Mouse (Mus musculus) embryonic fibroblast, embryonic 13.5 days (primary cell): ENCODE results near the gene Nckap5. TPM values are rescaled to one million over a fixed set of nuclear protein-coding genes. Genes with fewer than 3 reads are reported as not detected.

Source experiments
- H3K27ac ChIP-seq: 2 replicates; pipeline ENCODE4 v1.5.1; 2012; ENCODE audit warnings: low read length, control low read depth, inconsistent platforms; ENCODE audit not compliant: insufficient read depth
- H3K4me1 ChIP-seq: 2 replicates; pipeline ENCODE4 v1.6.1; 2011; ENCODE audit warnings: low read length; ENCODE audit not compliant: control insufficient read depth, insufficient read depth
- H3K4me3 ChIP-seq: 2 replicates; pipeline ENCODE4 v1.5.1; 2011; ENCODE audit warnings: mild to moderate bottlenecking, control low read depth, low read length; ENCODE audit not compliant: insufficient read depth
- CTCF ChIP-seq: IDR thresholded peaks from 2 replicates; pipeline ENCODE4 v1.5.1; 2011; ENCODE audit warnings: mild to moderate bottlenecking, control low read depth, low read length, moderate library complexity, borderline replicate concordance; ENCODE audit not compliant: insufficient read depth
- POLR2A ChIP-seq: IDR thresholded peaks from 2 replicates; pipeline ENCODE4 v1.6.1; 2011; ENCODE audit warnings: low read depth, mild to moderate bottlenecking, control low read depth, low read length, moderate library complexity
- polyA plus RNA-seq: library from polyadenylated mRNA; stranded (reverse); fragments of >200 nt; gene quantifications from 2 replicates; pipeline ENCODE4 v1.2.4, GENCODE M21; 2011; ENCODE audit warnings: low read depth; ENCODE audit not compliant: missing spikeins, insufficient read length

Nckap5 gene
- polyA plus RNA-seq, 1 experiment: 1.7 TPM

DNA sequence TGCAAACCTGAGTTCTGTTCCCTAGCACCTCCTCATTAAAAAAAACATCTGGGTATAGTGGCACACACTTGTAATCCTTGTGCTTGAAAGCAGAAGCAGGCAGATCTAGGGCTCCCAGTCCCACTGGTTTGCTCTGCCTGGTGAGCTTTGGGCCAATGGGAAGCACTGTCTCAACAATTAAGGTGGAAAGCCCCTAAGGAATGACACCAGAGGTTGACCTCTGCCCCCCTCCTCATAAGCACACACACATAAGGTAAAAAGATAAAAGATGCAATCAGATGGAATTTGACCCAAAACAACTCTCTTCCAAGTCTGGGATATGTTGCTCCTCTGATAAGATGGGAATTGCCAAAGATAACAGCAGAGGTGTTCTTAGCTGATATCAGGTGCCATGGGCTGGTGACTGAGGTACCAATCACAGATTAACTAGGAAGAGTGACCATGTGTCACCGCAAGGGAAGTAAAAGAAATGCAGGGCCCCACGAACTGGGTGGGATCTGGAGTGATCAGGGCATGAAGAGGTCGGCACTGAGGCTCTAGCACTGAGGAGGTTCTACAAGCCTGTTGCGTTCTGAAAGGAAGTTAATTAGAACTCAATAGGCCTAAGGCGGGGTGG is 110.8 kb downstream of the Nckap5 start:
- TF ChIP-seq POLR2A (no peak), CTCF (no peak)
- Histone ChIP-seq H3K4me1 (no peaks in the 10 kb centered on the region), H3K4me3 (no peak overlapping the region), H3K27ac (no peak overlapping the region)

- no peak overlapping the region for H3K27ac ChIP-seq
- no peak overlapping the region for H3K4me3 ChIP-seq
- TF ChIP-seq POLR2A (no peak), CTCF (no peak)
- H3K4me1 ChIP-seq: no peaks in the 10 kb centered on the region
Observed at GRCm38 (mm10) chr1:126706611-126707010, 124.0 kb downstream of the Nckap5 start.

DNA sequence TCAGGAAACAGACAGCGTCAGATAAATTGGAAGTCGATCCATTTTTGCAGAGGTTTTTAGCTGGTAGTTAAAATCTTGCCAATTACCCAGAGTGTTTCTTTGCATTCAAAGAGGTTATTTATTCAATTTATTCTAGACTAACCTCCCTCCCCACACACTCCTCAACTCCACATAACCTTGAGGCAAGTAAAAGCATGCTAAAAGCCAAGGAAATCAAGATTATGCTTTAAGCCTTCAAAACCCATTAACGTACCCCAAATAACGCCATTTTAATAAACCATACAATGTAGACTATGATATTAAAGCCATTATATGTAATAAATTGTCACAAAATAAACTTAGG is 129.7 kb downstream of the Nckap5 start:
- H3K4me3 ChIP-seq: no peak overlapping the region
- TF ChIP-seq POLR2A: no peak
- no peak for TF ChIP-seq CTCF
- no peak overlapping the region for H3K27ac ChIP-seq
- no peaks in the 10 kb centered on the region for H3K4me1 ChIP-seq

- no peak overlapping the region for H3K4me3 ChIP-seq
- TF ChIP-seq POLR2A (no peak), CTCF (no peak)
- H3K4me1 ChIP-seq: no peaks in the 10 kb centered on the region
- H3K27ac ChIP-seq: no peak overlapping the region
Observed at GRCm38 (mm10) chr1:126700063-126700977, 130.3 kb downstream of the Nckap5 start.

DNA sequence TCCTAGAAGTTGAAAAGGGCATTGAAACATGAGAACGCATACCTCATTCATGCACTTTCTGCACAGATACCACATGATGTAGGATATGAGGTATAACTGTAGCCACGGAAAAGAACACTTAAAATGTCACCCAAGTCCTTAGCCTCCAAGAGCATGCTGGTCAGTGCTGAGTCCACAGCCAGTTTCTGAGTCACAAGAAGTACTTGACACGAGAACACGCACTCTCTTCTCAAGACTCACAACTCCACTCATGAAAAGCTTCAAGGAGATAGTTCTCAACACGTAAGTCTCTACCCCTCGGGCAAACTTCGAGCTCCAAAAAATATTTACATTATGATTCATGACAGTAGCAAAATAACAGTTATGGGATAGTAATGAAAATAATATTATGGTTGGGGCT is 137.0 kb downstream of the Nckap5 start:
- TF ChIP-seq CTCF: no peak
- no peak for TF ChIP-seq POLR2A
- Histone ChIP-seq H3K4me1 (no peaks in the 10 kb centered on the region), H3K27ac (no peak overlapping the region), H3K4me3 (no peak overlapping the region)

GRCm38 (mm10) chr1:126688593-126688992 is 142.0 kb downstream of the Nckap5 start:
- Histone ChIP-seq H3K4me3 (no peak overlapping the region), H3K4me1 (peaks cover under 1% of the 10 kb centered on the region; the same call in 1 of the 2 replicates), H3K27ac (no peak overlapping the region)
- TF ChIP-seq CTCF (no peak), POLR2A (no peak)

GRCm38 (mm10) chr1:126686678-126687077 is 143.9 kb downstream of the Nckap5 start:
- Histone ChIP-seq H3K4me3 (no peak overlapping the region), H3K4me1 (peaks cover 2% of the 10 kb centered on the region; the same call in 1 of the 2 replicates), H3K27ac (no peak overlapping the region)
- TF ChIP-seq CTCF (no peak), POLR2A (no peak)

DNA sequence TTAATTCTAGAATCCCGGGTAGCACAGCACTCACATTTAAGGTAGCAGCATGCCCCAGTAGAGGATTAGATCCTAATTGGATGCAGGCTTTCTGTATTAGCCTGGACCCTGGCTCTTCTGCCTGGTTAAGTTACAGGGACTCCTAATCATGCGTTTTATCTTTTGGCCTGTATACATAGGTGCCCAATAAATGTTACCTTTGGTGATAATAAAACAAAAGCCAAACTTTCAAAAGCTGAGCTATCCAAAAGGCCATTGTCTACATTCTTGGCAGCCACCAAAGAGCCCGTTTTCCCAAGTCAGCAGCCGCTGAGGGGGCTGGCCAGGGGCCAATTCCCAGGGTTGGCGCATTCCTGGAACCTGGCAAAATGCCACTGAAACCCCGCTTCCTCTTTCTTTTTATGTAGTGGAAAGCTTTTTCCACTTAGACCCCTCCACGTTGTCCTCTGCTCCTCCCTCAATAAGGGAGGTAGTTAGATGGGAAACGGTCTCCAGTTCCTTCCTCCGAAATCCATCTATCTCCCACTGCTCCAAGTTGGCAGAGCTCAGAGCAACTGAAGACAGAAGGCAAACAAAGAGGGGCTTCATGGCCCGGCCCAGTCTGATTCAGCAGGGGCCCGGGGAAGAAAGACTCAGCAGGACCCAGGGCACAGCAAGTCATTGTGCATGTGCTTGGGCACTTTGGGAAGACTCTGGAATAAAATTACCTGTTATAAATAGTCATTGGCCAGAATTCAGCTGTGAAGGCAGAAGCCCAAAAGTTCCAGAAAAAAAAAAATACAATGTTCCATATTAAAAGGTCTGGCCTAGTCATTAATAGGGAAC is 146.8 kb downstream of the Nckap5 start:
- peaks cover 2% of the 10 kb centered on the region; the same call in 1 of the 2 replicates for H3K4me1 ChIP-seq
- H3K27ac ChIP-seq: peak overlapping the region; percentile 31; the same call in 1 of the 2 replicates
- TF ChIP-seq POLR2A: no peak
- TF ChIP-seq CTCF: no peak

GRCm38 (mm10) chr1:126681773-126682172 is 148.8 kb downstream of the Nckap5 start:
- no peak overlapping the region for H3K4me3 ChIP-seq
- H3K4me1 ChIP-seq: peaks cover 2% of the 10 kb centered on the region; the same call in 1 of the 2 replicates
- no peak overlapping the region for H3K27ac ChIP-seq
- TF ChIP-seq POLR2A: no peak
- TF ChIP-seq CTCF: no peak

More for the DNA sequence above, 146.8 kb downstream of the Nckap5 start:
- H3K4me3 ChIP-seq: no peak overlapping the region

DNA sequence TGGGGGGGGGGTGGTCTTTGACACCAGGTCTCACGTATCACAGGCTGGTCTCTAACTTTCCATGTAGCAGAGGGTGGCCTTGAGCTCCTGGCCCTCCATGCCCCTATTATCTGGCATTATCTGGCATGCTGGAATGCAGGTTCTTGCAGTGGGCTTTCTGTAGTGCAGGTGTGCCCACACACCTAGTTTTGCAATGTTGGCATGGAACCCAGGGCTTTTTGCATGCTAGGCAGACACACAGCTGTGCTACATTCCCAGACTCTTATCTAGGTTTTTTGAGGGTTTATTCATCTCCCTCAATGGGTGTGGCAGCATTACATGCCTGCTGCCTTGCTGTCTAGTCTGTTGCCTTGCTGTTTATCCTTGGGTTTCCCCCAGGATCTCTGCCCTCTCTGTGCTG is 151.3 kb downstream of the Nckap5 start:
- no peak for TF ChIP-seq CTCF
- TF ChIP-seq POLR2A: no peak
- H3K27ac ChIP-seq: no peak overlapping the region
- H3K4me1 ChIP-seq: peaks cover 2% of the 10 kb centered on the region; the same call in 1 of the 2 replicates
- no peak overlapping the region for H3K4me3 ChIP-seq
